Mouse (Mus musculus) ES-Bruce4 (cell line): Measurements from ENCODE around the gene Phyhipl.

Experiments
- CTCF ChIP-seq: IDR thresholded peaks from one replicate; pipeline ENCODE4 v1.8.1; 2011; ENCODE audit warnings: low read depth, low read length
- POLR2A ChIP-seq: IDR thresholded peaks from one replicate; pipeline ENCODE4 v1.8.1; 2011; ENCODE audit warnings: low read length; ENCODE audit not compliant: insufficient read depth

- no peak for TF ChIP-seq CTCF
- no peak for TF ChIP-seq POLR2A
Measured at GRCm38 (mm10) chr10:70611633-70612032, 44.1 kb downstream of the Phyhipl start.
